Mouse (Mus musculus): ENCODE measurements at regions not wholly inside any gene's neighbourhood (a gene's known extent, or its start where the extent isn't known, plus 50 kb on each side); places are given as distances from the start of the nearest gene placed in this dataset.
A peak's percentile ranks its signal among the peaks of the same experiment; 100 is the strongest.

GRCm38 (mm10) chr5:111944273-111944971 is 210.7 kb downstream of the Gm26897 start:
- DNase-seq (ENCODE audit: low read depth, low spot score): no peak

- DNase-seq (ENCODE audit: low read depth, low spot score): no peak
Measured at GRCm38 (mm10) chr5:111944972-111945285, 211.2 kb downstream of the Gm26897 start.

DNA sequence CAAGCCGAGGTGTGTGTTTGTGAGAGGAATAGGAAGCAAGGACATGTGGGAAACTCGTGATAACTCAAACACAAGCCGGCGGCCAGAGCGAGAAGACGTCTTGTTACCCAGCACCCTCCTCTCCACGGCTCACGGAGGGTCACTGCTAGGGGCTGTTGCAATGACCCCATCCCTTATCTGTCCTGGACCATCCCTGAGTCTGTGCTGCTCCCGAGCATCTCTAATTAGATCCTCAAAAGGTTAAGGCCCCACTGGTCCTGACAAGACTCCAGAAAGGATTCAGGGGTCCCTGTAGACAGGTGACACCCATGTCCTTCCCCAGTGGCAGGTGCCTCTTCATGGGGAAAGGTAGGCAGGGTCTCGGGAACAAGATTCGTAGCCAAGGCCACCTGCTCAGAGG is 212.6 kb downstream of the Gm26897 start:
- no peak for DNase-seq (ENCODE audit: low read depth, low spot score)

DNA sequence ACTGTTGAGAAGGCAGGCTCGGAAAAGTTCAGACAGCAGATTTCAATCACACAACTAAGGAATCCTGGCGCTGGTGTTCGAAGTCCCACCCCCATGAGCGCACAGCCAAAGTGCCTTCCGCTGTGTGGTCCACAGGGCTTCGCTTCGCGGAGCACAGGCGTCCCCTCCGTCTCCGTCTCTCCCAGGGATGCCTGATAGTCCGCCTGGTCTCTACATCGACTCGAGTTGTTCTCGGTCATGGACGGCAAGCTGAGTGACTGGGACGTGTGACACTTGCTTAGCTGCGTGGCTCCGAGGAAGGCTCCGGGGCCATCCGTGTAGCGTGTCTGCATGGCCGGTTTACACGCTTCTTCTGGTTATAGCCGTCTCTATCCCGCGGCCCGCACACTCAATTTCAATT is 224.0 kb downstream of the Gm26897 start:
- DNase-seq (ENCODE audit: low read depth, low spot score): no peak

DNA sequence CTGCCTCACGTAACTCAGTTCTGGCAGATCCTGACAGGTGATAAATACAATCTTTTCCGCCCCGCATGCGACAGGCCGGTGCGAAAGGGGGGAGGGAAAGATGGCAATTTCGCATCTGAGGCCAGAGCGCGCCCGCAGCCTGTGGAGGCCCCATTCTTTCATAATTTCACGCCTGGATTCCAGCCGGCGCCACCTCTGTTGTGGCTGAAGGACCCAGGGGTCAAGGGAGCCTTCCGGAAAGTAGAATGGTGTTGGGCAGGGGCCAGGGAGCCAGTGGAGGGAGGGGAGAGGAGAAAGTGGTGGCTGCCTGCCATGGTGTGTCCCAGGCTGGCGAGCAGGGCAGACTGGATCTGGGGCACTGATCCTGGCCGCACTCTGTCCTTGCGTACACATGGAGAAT is 224.5 kb downstream of the Gm26897 start:
- DNase-seq (ENCODE audit: low read depth, low spot score): no peak

DNA sequence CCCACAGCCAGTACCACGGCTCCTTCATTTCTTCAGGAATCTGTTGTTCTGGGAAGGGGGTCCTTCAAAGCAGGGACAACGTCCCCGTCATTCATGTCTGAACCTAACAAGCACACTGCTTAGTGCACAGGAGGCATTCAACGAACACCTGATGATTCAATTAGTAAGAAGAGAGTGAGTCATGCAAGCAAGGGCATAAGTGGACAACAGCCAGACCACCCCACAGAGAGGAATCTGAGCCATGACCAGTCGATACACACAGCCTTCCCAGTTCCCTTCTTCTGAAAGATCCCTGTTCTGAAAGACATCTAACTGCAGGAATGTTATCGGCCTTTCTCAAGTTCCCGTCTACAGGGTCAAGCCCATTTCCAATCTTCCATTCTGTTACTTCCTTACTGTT is 231.6 kb downstream of the Gm26897 start:
- no peak for DNase-seq (ENCODE audit: low read depth, low spot score)

GRCm38 (mm10) chr5:111968121-111968520 is 234.4 kb downstream of the Gm26897 start:
- DNase-seq (ENCODE audit: low read depth, low spot score): no peak

GRCm38 (mm10) chr5:111968701-111969100 is 235.0 kb downstream of the Gm26897 start:
- no peak for DNase-seq (ENCODE audit: low read depth, low spot score)

DNA sequence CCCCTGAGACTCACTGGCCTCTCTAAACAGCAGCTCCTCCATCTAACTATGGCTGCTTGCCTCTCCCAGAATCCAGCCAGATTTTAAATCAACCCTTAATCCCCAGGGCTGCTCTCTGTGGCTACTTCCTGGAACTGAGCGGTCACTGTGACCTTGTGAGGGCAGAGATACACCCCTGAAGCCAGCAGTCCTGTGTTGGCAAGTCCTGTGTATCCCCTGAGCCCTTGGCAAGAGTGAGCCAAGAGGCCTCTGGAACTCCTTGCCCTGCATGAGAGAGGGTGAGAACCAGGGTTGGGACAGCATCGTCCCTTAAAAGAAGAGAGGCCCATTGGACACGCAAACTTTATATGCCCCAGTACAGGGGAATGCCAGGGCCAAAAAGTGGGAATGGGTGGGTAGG is 237.5 kb downstream of the Gm26897 start:
- DNase-seq (ENCODE audit: low read depth, low spot score): no peak

GRCm38 (mm10) chr5:111971952-111972351 is 238.2 kb downstream of the Gm26897 start:
- DNase-seq (ENCODE audit: low read depth, low spot score): no peak

- DNase-seq (ENCODE audit: low read depth, low spot score): no peak
Measured at GRCm38 (mm10) chr5:111975686-111976085, 242.0 kb downstream of the Gm26897 start.

DNA sequence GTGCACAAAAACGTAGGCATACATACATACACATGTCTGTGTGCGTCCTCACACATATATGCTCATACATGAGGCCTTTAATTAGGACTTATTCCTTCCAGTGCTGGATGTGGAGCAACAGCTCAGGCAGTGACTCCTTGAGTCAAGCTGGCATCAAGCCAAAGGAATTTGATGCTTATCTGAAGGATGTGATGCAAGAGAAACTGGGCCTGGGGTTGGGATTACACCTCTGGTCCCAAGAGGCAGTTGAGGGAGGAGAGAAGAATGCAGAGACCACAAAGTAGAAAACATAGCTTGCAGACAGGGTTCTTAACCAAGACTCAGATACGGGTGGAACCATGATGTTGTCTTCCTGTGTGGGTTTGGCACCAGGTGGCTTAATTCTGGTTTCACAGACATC is 245.9 kb downstream of the Gm26897 start:
- DNase-seq (ENCODE audit: low read depth, low spot score): no peak

- DNase-seq (ENCODE audit: low read depth, low spot score): no peak
Measured at GRCm38 (mm10) chr5:111982106-111982505, 248.4 kb downstream of the Gm26897 start.

- DNase-seq (ENCODE audit: low read depth, low spot score): no peak
Measured at GRCm38 (mm10) chr5:111985997-111986396, 252.3 kb downstream of the Gm26897 start.

DNA sequence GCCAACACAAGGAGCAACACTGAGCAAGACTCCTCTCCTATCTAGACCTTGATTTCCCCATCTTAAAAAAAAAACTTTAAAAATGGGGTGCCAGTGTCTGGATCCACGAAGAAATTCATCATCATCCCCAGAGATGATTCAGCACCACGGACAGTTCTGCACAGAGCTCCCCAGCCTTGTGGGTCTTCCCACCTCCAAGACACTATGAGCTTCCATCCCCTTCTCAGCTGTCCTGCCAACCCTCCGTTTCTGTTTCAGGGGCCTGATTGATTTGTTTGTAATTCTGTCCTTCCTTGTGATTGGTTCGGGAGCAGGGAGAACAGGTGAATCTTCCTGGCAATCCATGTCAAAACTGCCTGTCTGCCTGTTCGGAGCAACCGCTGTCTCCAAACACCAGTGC is 253.3 kb downstream of the Gm26897 start:
- DNase-seq (ENCODE audit: low read depth, low spot score): peak; percentile 21

GRCm38 (mm10) chr5:111991805-111992204 is 258.1 kb downstream of the Gm26897 start:
- no peak for DNase-seq (ENCODE audit: low read depth, low spot score)

DNA sequence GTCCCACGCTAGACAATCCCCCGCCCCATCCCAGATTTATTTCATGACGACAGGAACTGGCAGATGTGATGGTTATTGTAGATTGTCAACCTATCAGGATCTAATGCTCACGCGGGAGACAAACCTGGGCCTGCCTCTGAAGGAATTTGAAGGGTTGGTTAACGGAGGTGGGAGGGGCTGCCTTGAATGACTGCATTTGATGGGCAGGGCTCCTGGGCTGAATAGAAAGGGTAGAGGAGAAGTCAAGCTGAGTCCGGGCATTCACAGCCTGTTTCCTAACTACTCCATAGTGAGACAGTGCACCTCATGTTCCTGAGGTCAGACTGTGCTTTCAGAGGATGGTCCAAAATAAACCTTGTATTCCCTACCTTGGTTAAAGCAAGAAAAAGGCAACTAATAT is 259.1 kb downstream of the Cryba4 start:
- DNase-seq (ENCODE audit: low read depth, low spot score): peak; percentile 57

- DNase-seq (ENCODE audit: low read depth, low spot score): peak; percentile 16
Measured at GRCm38 (mm10) chr5:111993930-111994329, 258.4 kb downstream of the Cryba4 start.

DNA sequence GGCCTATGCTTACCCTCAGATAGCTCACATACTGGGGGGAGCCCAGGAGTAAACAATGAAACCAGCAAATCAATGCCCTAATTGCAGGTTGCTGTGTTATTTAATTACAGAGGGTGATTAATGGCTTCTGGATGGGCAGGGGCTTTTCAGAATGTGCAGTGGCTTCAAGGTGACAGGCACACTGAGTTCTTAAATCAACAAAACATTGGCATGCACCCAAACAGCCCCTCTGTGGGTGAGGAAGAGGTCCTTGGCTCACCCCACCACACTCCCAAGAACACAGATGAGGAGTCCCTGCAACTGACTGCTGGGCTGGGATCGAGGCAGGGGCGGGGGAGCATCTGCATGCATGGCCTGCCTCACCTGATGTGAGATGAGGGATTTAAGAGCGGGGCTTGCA is 255.5 kb downstream of the Cryba4 start:
- DNase-seq (ENCODE audit: low read depth, low spot score): no peak

GRCm38 (mm10) chr5:112001742-112002701 is 250.3 kb downstream of the Cryba4 start:
- peak; percentile 47 for DNase-seq (ENCODE audit: low read depth, low spot score)

DNA sequence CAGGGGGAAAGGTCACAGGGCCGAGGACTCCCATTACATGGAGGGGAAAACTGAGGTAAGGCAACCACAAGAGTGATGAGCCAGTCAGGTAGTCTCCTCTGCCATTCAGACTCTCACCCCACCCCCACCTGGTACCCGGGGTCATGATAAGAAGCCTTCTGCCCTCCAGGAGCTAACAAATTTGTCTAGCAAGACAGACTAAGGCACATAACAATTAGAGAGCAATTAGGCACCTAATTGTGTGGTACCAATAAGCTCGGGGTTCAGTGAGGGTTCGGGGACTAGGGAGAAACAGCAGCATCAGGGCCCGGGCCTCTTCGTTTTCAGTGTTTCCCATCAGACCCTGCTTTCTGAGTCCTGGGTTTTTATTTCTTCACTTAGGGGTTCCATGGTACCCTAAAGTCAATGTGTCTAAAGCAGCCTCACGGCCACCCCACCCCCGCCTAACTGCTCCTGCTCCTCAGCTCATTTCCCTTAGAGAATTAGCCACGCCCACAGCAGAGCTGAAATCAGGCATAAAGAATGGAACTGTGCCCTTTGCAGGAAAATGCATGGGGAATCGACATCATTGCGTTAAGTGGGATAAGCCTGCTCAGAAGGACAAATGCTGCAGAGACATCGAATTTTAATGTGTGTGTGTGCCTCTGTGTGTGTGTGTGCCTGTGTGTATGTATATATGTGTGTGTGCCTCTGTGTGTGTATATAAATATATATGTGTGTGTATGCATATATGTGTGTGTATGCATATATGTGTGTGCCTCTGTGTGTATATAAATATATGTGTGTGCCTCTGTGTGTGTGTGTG is 249.3 kb downstream of the Cryba4 start:
- DNase-seq (ENCODE audit: low read depth, low spot score): no peak

- no peak for DNase-seq (ENCODE audit: low read depth, low spot score)
Measured at GRCm38 (mm10) chr5:112004041-112004440, 248.3 kb downstream of the Cryba4 start.

All from ES-CJ7 (cell line).